Mouse (Mus musculus) gastrocnemius, postnatal 36 days (tissue): ENCODE results near the gene Pink1. TPM values are rescaled to one million over a fixed set of nuclear protein-coding genes. Genes with fewer than 3 reads are reported as not detected.

Source experiments
- DNase-seq, 2 experiments: peaks; one replicate each; pipeline ENCODE4 v3.0.0; 2022
- intact Hi-C: fragments of 180-260 bp; cut with DNase I; formaldehyde crosslinking; loops from one replicate; pipeline ENCODE4 v1.15.1; 2025
- microRNA-seq, 2 experiments: library from miRNA; unstranded; fragments of <30 nt; microRNA quantifications; one replicate each; pipeline ENCODE4 v1.2.0; 2021
- total RNA-seq, 2 experiments: library from RNA; stranded (reverse); gene quantifications; 2 replicates each; pipeline ENCODE4 v1.2.3; 2021

Pink1 gene
- total RNA-seq, 2 experiments from 2014 or later, result 452 to 656 TPM

DNA sequence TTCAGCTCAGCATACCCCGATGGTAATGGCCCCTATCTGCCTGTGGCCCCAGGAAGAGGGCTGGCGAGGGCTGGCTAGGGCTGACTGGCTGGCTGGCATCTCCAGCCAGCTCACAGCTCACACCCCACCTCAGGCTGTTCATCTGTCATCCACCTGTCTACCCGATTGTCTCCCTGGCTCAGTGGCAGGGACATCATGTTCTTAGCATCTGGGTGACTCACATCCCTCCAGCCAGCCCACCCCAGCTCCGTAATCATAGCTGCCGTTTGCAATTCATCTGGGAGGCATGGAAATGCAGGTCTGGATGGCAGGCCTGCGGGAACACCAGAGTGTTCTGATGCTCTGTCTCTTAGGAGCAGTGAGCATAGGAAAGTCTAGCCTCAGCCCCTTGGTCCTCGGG is 47.8 kb downstream of the Pink1 start:
- DNase-seq, result no peak
- intact Hi-C loops, result no loop called here

DNA sequence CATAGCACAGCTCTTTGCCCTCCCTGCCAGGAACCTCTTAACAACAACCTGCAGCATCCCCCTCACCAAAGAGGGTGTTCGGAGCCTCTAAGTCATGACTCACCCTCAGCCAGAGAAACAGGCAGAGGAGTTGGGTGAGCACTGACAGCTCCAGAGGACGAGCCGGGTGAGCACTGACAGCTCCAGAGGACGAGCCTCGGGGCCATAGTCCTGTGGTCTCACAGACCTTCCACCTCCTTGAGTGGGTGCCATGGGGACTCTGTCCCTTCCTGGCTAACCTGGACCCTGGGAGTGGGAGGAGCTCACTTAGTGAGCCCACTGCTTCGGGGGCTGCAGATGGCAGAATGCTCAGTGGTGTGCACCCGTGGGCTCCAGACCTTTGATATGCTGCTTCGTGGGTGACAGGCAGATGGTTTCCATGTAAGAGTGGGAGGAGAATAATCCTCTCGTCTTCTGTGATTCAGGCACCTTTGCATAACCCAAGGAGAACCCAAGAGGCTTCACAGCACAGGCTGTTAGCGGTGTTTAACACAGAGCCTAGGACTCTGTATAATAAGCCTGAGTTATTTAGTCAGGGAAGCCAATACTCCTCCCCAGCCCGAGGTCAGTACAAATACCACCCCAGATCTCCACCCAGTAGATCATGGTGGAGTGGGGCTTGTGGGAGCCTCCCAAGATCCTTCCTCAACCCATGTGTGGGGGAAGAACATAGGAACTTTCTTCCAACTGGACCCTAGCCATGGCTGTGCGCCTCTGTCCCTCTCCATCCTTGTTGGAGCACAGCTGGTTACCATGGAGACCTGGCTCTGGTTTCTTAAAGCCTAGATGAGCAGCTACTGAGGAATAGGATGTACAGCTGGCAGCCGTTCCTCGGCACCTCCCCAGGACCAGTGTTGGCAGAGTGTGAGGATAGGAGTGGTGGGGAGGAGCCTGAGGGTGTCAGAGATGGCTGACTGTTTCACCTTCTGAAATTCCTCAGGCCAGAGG is 53.8 kb downstream of the Pink1 start:
- DNase-seq, result no peak
- intact Hi-C loops, result no loop called here

DNA sequence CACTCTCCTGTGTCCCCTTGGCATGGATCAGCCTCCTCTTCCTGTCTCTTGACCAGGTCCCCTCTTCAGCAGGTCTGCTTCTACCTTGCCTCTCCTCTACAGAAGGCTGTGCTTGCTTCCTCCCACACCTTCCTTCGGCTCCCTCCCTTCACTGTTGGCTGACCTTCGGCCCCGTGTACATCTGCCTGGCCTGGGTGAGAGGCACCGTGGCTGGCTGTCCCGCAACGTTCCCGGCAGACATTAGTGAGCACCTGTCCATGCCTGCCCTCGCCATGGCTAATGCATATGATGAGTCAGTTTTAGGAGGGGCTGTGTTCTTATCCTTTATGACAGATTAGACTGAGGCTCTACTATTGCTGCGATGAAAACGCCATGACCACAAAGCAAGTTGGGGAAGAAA is 58.2 kb downstream of the Pink1 start:
- no peak for DNase-seq
- intact Hi-C loops, result no loop called here

Small RNAs within 50 kb of the gene (microRNA-seq; reads per million reads assigned to microRNA genes)
- gene Gm27646 (0 reads per million in 2 experiments), gene Mir7019 (2.1 to 2.2 reads per million in 2 experiments)

Other genes starting within 250 kb of the Pink1 start
- gene Hp1bp3, start 110.0 kb downstream of the Pink1 start, total RNA-seq, result 10 to 100 TPM; 46.7 to 52.0 TPM
- under 1 TPM; 0.08 to 0.12 TPM for gene Sh2d5, start 75.9 kb downstream of the Pink1 start, total RNA-seq
- not detected for gene Kif17, start 75.9 kb downstream of the Pink1 start, total RNA-seq
- 10 to 100 TPM; 31.3 to 31.8 TPM for gene Ddost, start 21.6 kb downstream of the Pink1 start, total RNA-seq
- gene Cda, start 41.7 kb upstream of the Pink1 start, total RNA-seq, result under 1 TPM in 1 of 2 experiments, not detected in 1; 0.62 TPM
- not detected for gene Fam43b, start 70.2 kb upstream of the Pink1 start, total RNA-seq
- 10 to 100 TPM; 34.1 to 34.9 TPM for gene Mul1, start 108.4 kb upstream of the Pink1 start, total RNA-seq
- 1 to 10 TPM; 3.4 to 3.9 TPM for gene Camk2n1, start 128.0 kb upstream of the Pink1 start, total RNA-seq